Mouse (Mus musculus) testis, postnatal 14 days (tissue): ENCODE measurements around the gene Slc35e3.

ENCODE experiments used
- DNase-seq: peaks from one replicate; pipeline ENCODE4 v3.0.0; 2021; ENCODE audit warnings: low spot score

Slc35e3 gene

DNA sequence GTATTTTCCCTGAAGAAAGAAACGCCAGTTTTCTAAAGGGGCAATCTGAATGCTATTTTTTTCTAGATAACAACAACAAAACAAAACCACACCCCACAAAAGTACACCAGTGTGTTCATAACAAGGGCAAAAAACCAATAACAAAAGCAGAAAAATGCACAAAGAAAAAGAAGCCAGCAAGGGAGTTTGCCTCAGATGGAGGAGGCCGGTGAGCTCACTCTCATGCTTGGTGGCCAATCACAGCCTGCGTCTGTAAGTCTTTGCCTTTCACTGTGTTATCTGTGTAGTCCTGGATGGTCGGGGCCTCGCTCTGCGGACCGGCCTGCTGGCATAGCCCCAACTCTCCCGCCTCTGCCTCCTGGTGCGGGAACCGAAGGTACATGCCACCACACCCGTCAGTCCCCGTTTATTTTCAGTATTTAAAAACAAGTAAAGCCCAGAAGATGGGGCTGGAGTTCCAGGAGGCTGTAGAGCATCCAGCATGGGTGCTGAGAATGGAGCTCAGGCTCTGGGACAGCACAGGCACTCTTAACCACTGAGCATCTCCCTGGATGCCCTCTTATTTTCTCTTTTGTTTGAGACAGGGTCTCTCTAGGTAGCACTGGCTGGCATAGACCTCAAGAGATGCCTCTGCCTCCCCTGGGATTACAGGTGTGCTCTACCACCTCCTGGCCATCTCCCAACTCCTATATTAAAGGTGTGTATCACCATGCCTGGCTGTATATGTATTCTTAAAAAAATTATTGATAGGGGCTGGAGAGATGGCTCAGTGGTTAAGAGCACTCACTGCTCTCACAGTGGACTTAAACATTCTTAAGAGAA is 30.3 kb upstream of the Slc35e3 start:
- no peak for DNase-seq

DNA sequence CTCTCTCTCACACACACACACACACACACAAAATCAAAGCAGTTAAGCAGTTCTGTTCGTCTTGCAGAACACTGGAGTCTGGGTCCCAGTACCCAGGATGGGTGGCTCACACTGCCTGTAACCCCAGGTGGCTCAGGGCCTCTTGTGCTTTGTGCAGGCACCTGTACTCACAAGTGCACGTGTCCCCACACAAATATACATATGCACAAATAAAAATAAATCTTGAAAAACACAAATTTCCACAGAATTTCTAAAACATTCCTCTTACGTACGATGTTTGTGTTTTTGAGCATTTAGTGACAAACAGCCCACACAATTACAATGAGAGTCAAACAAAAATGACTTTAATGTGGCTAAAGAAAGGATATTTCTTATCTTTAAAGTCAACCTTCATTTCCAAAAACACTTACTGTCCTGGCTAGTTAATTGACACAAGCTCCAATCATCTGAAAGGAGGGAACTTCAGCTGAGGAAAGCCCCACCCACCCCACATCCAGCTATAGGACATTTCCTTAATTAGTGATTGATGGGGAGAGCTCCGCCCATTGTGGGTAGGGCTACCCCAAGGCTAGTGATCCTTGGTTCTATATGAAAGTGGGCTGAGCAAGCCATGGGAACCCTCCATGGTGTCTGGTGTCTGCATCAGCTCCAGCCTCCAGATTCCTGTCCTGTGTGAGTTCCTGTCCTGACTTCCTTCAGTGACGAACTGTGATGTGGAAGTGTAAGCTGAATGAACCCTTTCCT is 29.4 kb upstream of the Slc35e3 start:
- no peak for DNase-seq

DNA sequence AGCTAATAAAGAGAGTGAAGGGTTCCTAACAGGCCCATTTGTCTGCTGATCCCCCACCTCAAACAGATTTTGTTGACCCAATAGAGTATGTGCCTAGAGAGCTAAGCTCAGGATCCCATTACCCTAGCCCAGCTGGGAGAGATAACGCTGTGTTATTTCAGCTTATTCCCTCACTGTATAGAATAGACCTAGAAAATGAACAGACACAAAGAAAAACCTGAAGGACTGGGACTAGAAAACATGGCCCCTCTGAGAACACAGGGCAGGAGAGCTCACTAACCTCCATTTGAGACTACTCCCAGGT is 28.6 kb upstream of the Slc35e3 start:
- DNase-seq: no peak

DNA sequence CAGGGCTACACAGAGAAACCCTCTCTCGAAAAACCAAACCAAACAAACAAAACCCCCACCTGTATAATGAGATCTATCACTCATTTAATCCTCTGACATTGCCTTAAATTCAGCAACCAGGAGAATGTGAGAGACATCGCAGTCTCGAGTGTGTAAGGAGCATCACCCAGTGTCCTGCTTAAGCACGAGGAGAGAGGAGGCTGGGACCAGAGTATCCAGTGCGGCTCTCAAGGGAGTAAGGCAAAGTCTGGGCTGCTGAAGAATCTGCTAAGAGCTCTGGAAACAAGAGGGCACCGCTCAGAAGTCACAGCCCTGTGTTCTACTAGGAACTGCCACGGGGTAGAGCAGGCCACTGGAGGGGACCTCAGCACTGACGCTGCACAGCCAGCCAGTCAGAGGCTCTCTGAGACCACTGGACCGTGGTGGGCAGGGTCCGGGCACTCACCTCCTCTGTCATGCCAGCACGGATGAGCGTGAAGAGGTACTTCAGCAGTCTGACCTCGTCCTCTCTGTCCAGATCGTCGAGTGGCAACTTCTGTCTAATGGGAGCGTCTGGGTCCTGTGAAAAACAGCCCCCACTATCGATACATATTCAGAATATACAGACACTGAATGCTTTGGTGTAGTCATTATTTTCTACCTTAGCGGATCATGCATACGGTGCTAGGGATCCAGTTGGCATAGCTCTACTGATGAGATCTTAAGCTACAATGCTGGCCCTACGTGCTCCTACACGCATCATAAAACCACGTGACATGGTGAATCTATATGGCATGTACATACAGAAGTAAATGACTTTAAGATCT is 28.0 kb upstream of the Slc35e3 start:
- DNase-seq: no peak

DNA sequence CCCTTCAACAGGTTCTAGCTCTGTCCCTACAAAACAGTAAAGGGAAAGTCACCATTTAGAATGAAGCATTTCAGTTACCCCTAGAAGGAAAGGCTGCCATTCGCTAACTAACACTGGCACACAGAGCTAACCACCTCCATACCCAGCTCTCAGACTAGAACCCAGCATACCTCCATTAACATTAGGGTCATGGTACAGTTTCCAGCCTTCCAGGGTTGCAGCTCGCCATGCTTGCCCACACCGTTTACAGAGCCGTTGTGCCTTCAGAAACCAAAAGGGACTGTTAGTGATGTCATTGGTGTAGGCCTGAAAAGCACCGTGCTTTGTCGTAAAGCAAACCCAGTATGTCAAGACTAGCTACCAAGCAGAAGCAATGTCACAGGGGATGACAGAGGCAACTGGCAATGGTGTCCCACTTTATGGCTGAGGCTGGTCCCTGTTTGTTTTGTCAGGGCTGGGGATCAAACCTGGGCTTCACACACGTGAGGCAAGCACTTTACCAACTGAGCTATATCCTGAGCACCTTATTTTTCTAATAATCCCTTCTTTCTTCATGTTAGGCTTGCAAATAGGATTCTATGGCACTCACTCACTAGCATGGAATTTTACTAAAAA is 27.0 kb upstream of the Slc35e3 start:
- no peak for DNase-seq

DNA sequence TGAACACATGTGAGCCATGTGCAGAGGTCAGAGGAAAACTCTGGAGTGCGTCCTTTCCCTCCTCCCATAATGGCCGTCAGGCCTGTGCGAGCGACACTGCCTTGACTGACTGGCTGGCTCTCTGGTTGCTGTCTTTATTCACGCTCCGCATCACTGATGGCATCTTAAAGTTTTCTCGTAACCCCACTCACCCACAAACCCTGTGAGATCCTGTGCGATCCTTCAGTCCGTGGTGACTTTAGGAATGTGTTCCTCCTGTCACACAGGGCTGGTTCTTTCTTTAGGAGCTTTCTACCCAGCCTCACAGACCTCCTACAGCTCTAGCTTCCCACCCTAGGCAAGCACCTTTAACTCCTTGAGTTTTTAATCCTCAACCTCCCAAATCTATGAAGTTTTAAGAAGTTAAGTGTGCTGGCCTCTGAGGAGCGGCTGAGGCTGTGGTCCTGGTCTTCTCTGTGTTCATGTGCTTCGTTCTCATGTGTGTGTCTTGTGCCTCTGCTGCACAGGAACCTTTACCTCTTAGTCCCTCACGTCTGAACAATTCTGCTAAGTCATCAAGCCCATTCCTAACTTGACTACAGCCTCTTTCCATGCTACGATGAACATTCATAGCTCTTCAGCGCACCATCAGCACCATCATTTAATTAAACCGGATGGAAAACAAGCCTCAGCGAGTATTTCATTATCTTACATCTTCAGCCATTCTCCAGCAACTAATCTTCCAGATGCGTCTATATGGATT is 26.4 kb upstream of the Slc35e3 start:
- no peak for DNase-seq

DNA sequence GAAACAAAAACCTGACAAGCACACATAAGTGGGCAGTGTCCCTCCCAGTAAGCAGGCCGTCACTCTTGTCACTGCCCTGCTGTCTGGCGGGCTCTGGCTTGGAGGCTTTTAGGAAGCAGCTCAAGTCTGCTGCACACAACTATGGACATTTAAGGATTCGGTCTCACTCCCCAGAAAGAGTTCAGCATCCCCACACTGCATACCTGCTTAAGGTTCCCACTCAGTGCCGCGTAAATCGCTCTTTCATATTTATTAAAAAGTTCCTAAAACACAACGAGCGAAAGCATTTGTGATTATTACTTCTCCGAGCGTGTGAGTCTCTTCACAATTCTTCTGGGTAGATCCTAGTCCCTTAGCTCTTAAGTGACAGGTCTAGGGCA is 25.0 kb upstream of the Slc35e3 start:
- DNase-seq: no peak

DNA sequence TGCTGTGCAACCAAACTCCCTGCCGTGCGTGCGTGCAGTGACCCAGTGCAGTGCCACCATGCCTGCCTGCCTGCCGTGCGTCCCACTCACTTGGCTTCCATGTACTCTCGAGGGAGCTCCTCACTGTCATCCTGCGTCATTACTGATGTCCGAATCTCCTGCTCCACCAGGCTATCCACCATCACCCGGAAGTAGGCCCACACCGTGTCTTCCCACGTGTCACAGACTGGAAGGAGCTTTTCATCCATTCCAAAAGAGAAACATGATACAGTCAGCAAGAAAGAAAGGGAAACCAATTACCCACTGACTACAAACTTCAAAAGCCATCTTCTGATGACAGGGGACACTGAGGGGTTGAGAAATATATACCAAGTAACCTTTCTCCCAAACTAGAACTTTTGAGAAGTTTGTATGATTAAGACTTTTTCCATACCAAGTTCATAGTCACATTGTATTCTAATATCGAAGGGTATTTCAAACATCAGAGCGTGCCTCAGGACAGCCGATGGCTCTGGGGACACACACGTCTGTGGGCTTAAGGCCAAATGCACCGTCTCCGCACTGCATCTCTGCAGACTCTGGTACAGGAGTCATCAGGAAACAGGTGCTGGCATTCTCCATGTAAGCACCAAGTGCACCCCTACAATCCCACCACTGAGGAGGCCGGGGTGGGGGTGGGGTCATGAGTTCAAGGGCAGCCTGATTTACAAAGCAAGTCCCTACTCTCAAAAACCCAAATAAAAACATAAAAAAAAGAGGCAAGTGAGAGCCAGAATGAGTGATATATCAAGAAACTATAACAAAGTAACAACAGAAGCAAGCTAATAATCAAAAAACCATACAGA is 24.3 kb upstream of the Slc35e3 start:
- DNase-seq: no peak

DNA sequence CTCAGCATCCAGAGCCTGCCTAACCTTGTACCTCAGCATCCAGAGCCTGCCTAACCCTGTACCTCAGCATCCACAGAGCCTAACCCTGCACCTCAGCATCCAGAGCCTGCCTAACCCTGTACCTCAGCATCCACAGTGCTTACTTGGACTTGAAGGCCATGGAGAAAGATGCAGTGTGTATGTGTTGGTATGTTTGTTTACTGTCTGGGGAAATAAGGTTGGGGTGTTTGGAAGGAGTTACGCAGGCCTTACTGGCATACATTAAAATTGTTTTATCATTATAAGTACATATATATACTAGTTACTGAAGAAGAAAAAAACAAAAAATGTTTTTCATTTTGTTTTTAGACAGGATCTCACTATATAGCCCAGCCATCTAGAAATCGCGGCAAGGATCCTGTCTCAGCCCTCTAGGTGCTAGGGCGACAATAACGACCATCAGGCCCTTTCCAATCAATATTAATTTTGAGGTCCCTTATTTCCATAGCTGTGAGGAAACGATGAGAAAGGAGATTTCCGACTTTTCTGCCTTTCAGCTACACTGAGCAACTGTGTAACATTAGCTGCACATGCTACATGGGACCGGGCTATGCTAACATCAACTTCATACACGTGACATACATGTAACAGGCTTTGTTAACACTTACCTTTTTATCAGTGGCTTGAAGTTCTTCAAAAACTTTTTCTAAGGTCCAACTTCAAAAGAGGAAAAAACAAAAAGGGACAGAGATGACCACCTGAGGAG is 23.5 kb upstream of the Slc35e3 start:
- DNase-seq: no peak

DNA sequence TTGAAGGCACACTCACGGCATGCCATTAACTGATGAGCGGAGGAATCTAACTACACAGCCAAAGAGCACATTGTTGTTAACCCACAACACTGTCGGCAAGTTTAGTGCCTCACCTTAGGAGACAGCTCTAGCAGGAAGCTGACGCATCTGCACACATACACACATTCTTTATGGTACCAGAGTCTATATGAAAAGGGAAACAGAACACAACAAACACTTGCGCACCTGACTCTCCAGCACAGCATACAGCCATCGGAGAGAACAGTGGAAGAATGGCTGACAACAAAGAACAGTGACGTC is 21.9 kb upstream of the Slc35e3 start:
- DNase-seq: no peak

DNA sequence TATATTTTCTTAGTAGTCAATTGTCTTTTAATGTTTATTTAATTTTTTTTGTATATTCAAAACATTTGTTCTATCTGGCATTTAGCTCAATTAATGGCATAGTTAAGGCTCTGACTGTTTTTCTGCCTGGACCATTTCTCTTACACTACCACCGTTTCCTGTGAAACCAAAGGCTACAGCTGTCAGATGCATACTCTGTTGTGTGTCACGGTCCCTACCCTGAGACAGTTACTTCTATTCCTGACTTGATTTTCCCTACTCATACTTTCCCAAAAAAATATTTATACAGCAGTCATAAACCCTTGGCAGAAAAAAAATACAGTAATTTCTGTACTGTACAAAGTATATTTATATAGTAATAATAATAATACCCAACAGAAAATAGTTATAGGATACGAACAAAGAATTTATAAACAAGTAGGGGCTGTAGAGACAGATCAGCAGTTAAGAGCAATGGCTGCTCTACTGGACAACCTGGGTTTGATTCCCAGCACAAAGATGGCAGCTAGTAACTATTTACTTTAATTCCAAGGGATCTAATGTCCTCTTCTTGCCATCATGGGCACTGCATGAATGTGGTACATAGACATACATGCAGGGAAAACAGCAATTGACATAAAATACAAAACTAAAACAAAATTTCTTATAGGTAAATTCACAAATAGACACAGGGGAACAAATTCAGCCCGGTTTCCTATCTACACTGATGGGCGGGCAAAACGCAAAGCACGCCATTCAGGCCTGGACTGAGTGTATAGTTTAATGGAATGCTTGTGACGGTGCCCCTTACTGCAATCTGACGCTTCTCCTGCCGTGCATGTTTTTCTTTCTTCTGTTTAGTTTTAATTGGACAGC is 21.3 kb upstream of the Slc35e3 start:
- no peak for DNase-seq

DNA sequence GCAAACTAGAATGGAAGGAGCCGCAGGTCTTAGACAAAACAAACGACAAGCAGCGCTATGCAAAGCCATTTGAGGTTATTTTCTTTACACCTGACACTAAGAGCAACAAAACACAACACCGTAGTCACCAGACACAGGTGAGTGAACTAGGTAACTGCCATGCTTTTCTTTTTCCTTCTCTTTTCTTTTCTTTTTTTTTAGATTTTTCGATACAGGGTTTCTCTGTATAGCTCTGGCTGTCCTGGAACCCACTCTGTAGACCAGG is 20.7 kb upstream of the Slc35e3 start:
- no peak for DNase-seq

DNA sequence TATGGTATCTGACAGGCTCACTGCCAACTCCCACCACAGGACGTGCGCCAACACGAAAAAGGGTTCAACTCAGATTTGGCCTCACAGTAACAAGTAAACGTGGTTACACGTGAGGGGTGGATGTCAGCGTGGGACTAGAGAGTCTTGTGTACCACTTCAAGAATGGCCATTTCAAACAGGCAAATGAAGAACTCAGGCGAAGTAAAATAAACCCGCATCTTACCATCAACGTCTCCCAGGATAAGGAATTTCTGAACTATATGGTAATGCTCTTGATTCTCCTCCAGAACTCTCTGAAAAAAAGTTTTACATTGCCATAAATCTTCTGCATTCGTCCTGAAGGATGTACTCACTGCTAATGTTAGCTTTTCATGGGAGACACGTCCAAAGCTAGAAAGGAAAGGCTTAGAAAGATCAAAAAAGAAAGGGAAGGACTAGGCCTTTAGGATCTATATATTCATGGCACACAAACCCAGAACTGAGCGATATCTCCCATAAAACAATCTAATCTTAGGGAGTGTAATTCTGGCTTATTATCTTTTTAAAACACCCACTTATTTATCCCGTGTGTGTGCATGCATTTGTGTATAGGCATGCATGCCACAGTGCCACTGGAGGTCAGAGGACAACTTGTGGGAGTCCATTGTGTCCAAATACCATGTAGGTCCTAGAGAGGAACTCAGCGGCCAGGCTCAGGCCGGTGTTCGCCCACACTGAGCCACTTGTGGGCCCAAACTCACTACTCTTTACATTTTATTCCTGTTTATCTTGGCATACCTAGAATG is 20.1 kb upstream of the Slc35e3 start:
- DNase-seq: no peak

DNA sequence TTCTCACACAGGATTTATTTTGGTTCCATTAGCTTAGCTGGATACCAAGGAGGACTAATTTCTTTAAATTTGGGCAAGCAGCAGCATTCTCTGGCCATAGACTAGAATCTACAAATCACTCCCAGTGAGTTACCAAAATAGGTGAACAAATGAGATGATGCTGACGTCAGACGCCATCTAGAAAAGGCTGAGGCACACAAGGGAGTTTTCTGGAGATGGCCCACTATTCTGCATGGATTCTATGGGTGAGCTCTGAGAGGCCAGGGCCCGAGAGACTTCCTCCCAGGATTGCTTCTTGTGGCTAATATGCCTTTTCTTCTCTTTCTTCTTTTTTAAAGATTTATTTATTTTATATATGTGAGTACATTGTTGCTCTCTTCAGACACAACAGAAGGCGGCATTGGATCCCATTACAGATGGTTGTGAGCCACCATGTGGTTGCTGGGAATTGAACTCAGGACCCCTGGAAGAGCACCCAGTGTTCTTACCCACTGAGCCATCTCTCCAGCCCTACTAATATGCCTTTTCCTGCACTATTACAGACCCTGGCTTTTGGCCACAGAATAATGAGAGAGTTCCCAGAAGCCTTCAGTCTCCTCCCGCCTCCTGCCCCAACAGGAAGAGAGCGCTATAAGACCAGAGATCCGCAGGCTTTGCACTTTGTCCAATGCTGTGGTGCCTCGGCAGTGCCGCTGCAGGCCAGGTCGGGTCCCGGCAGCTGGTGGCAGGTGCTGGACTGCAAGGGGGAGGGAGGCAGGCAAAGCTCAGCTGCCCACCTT is 19.1 kb upstream of the Slc35e3 start:
- no peak for DNase-seq

DNA sequence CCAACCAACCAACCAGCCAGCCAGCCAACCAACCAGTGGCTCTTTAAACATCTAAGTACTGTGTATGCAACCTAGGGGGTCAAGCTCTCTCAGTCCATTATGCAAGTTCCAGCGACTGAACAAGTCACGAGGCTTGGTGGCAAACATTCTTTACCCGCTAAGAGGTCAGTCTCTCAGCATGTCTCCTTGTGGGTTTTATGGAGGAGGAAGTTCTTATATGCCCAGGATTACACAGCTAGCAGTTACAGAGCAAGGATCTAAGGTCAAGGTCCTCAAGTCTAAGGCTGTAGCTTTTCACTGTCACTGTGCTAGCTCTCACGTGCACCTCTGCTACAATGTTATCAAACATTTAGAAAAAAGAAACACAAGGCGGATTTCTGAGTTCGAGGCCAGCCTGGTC is 18.4 kb upstream of the Slc35e3 start:
- no peak for DNase-seq

DNA sequence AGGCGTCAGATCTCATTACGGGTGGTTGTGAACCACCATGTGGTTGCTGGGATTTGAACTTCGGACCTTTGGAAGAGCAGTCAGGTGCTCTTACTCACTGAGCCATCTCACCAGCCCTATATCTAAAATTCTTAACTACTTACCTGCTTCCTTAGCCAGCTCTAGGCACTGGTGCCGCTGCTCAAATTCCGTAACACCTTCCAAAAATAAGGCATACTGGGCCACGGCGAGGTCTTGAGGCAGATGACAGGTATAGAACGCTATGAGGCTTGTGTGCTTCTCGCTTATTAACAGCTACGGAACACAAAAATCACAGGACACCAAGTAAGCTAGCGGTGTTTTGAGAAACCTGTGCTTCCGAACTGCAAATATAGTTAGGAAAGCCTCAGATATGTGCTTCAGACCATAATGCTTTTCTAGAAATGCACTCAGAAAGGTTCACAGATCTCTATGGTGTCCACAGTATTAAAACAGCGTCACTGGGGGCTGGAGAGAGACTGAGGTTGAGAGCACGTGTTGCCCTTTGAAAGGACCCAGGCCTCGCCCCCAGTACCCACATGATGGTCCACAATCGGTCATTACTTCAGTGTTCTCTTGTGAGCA is 17.5 kb upstream of the Slc35e3 start:
- DNase-seq: no peak

DNA sequence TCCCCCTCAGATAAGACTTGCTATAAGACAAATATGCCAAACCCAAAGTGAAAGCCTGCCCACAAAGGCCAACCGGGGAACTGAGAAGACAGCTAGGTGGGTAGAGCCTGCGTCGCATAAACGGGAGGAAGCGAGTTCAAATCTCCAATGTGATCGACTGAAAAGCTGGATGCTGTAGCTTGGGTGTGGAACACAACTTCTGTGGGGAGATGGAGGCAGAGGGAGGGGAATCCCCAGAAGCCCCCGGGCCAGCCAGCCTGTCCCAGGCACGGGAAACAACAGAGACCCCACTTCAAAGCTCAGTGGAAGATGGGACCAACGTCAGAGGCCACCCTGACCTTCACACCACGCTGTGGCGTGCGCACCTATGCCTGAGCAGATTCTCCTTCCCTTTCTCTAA is 16.8 kb upstream of the Slc35e3 start:
- no peak for DNase-seq
